Mouse (Mus musculus) Patski (cell line): Measurements from ENCODE around the gene Cenpt. TPM values are rescaled to one million over a fixed set of nuclear protein-coding genes. Genes with fewer than 3 reads are reported as not detected.

Source experiments
- ATAC-seq: fragments of 100-300 bp; one replicate; pipeline ENCODE4 v1.8.0; 2021
- CTCF ChIA-PET: fragments of 350-600 bp; sonication (Branson Sonifier 250); formaldehyde crosslinking; loops from one replicate; lab custom pipeline; 2022; ENCODE audit warnings: inconsistent platforms; lab: Charles Lee
- POLR2A ChIA-PET: fragments of 350-600 bp; sonication (Branson Sonifier 250); formaldehyde crosslinking; loops from one replicate; lab custom pipeline; 2022; ENCODE audit warnings: antibody characterized with exemption, inconsistent platforms; lab: Charles Lee
- DNase-seq: peaks from one replicate; pipeline ENCODE4 v3.0.0-alpha.2; 2011; ENCODE audit warnings: low read depth, low spot score
- H3K27me3 ChIP-seq: fragments of 371-371 bp; one replicate; pipeline ENCODE4 v1.5.1; 2021
- CTCF ChIP-seq: fragments of 100-300 bp; IDR thresholded peaks from one replicate; pipeline ENCODE4 v1.5.1; 2021
- in situ Hi-C: fragments of 300-500 bp; cut with MboI; formaldehyde crosslinking; loops from 3 replicates; pipeline ENCODE4 v1.11.1; 2018; ENCODE audit warnings: low pct_unique_long_range_greater_than_20kb, mixed read lengths
- polyA plus RNA-seq: library from polyadenylated mRNA; unstranded; gene quantifications from one replicate; pipeline ENCODE4 v1.2.3, GENCODE M21; 2021

The Cenpt gene
- polyA plus RNA-seq, 1 experiment from 2014 or later = 38.4 TPM

DNA sequence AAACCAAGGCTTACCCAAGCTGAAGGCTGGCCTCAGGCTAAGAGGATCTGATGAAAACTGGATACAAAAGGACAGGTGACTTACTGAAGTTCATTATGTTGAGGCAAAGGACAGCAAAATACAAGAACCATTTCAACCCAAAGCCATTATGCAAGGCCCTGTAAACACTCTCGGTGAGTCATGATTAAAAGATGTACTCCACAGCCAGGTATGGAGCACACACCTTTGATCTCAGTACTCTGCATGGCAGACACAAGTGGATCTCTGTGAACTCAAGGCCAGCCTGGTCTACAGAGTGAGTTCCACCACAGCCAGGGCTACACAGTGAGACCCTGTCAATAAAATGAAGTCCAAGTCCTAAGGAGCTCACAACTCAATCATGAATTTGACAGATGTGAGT is 57.3 kb downstream of the Cenpt start:
- ATAC-seq (no peak), DNase-seq (no peak)
- H3K27me3 ChIP-seq = no peaks in the 10 kb centered on the region
- POLR2A ChIA-PET = no interaction called here
- no peak for TF ChIP-seq CTCF
- in situ Hi-C loops = no loop called here
- CTCF ChIA-PET = no interaction called here

Other genes with a start within 250 kb of the Cenpt start
- 84.2 TPM for gene Ripor1, start 248.0 kb downstream of the Cenpt start, polyA plus RNA-seq
- 62.5 TPM for gene Ctcf, start 216.7 kb downstream of the Cenpt start, polyA plus RNA-seq
- 0.30 TPM for gene Agrp, start 215.9 kb downstream of the Cenpt start, polyA plus RNA-seq
- gene Carmil2, start 167.0 kb downstream of the Cenpt start, polyA plus RNA-seq = 0.44 TPM
- gene Acd, start 152.2 kb downstream of the Cenpt start, polyA plus RNA-seq = 39.2 TPM
- 23.3 TPM for gene Pard6a, start 152.1 kb downstream of the Cenpt start, polyA plus RNA-seq
- 1.0 TPM for gene 4933405L10Rik, start 145.6 kb downstream of the Cenpt start, polyA plus RNA-seq
- 39.5 TPM for gene Enkd1, start 145.1 kb downstream of the Cenpt start, polyA plus RNA-seq
- gene Gfod2, start 94.6 kb downstream of the Cenpt start, polyA plus RNA-seq = 23.6 TPM
- 25.3 TPM for gene Ranbp10, start 25.9 kb downstream of the Cenpt start, polyA plus RNA-seq
- gene Tsnaxip1, start 25.5 kb downstream of the Cenpt start, polyA plus RNA-seq = 0.24 TPM
- 49.7 TPM for gene Thap11, start 1.9 kb upstream of the Cenpt start, polyA plus RNA-seq
- 19.1 TPM for gene Nutf2, start 7.3 kb upstream of the Cenpt start, polyA plus RNA-seq
- gene Edc4, start 27.6 kb upstream of the Cenpt start, polyA plus RNA-seq = 50.9 TPM
- gene Nrn1l, start 40.3 kb upstream of the Cenpt start, polyA plus RNA-seq = 0.47 TPM
- gene Pskh1, start 47.2 kb upstream of the Cenpt start, polyA plus RNA-seq = 36.4 TPM
- gene Ctrl, start 80.6 kb upstream of the Cenpt start, polyA plus RNA-seq = 1.3 TPM
- gene Psmb10, start 85.2 kb upstream of the Cenpt start, polyA plus RNA-seq = 61.7 TPM
- gene Lcat, start 90.1 kb upstream of the Cenpt start, polyA plus RNA-seq = 1.3 TPM
- 76.0 TPM for gene Slc12a4, start 112.8 kb upstream of the Cenpt start, polyA plus RNA-seq
- gene Dpep3, start 126.2 kb upstream of the Cenpt start, polyA plus RNA-seq = not detected
- gene Dus2, start 138.1 kb upstream of the Cenpt start, polyA plus RNA-seq = 15.4 TPM
- gene Dpep2nb, start 152.7 kb upstream of the Cenpt start, polyA plus RNA-seq = 0.14 TPM
- 12.7 TPM for gene Ddx28, start 158.6 kb upstream of the Cenpt start, polyA plus RNA-seq
- gene Nfatc3, start 205.6 kb upstream of the Cenpt start, polyA plus RNA-seq = 33.5 TPM